Mouse (Mus musculus) testis, adult 2 months (tissue): ENCODE measurements around the gene Galnt9. TPM values are rescaled to one million over a fixed set of nuclear protein-coding genes. Genes with fewer than 3 reads are reported as not detected.

Source experiments
- H3K27ac ChIP-seq: fragments of 200-500 bp; 2 replicates; pipeline ENCODE4 v1.5.1; 2012; ENCODE audit warnings: low read depth, low read length; ENCODE audit not compliant: control insufficient read depth, insufficient read depth
- H3K27me3 ChIP-seq: fragments of 200-500 bp; 2 replicates; pipeline ENCODE4 v1.6.1; 2012; ENCODE audit warnings: mild to moderate bottlenecking, low read length, moderate library complexity; ENCODE audit not compliant: control insufficient read depth, insufficient read depth
- H3K36me3 ChIP-seq: fragments of 200-500 bp; 2 replicates; pipeline ENCODE4 v1.6.1; 2012; ENCODE audit warnings: mild to moderate bottlenecking, low read length; ENCODE audit not compliant: control insufficient read depth, insufficient read depth
- H3K4me1 ChIP-seq: fragments of 200-500 bp; 2 replicates; pipeline ENCODE4 v1.6.1; 2012; ENCODE audit warnings: low read length; ENCODE audit not compliant: control insufficient read depth, insufficient read depth
- H3K4me3 ChIP-seq: fragments of 200-500 bp; 2 replicates; pipeline ENCODE4 v1.5.1; 2012; ENCODE audit warnings: low read depth, mild to moderate bottlenecking, low read length, moderate library complexity, mixed read lengths; ENCODE audit not compliant: control insufficient read depth
- CTCF ChIP-seq: fragments of 200-500 bp; IDR thresholded peaks from 2 replicates; pipeline ENCODE4 v1.5.1; 2012; ENCODE audit warnings: low read depth, mild to moderate bottlenecking, inconsistent platforms, low read length, moderate library complexity; ENCODE audit not compliant: control insufficient read depth, insufficient read depth, insufficient replicate concordance
- POLR2A ChIP-seq: fragments of 200-500 bp; IDR thresholded peaks from 2 replicates; pipeline ENCODE4 v1.6.1; 2012; ENCODE audit warnings: low read depth, mild to moderate bottlenecking, inconsistent platforms, low read length, moderate library complexity; ENCODE audit not compliant: control insufficient read depth
- polyA plus RNA-seq: library from polyadenylated mRNA; depleted of rRNA; stranded (reverse); fragments of >200 nt; gene quantifications from 2 replicates; pipeline ENCODE4 v1.2.3, GENCODE M21; 2012

Gene Galnt9
- polyA plus RNA-seq, 1 experiment: 0.69 TPM

- TF ChIP-seq POLR2A (no peak), CTCF (no peak)
Observed at GRCm38 (mm10) chr5:110628156-110628555, 84.0 kb downstream of the Galnt9 start.

GRCm38 (mm10) chr5:110629525-110630120 lies 85.5 kb downstream of the Galnt9 start:
- Histone ChIP-seq H3K4me1 (no peaks in the 10 kb centered on the region; the same call in 1 of the 2 replicates), H3K27me3 (no peaks in the 10 kb centered on the region), H3K4me3 (no peak overlapping the region), H3K27ac (no peak overlapping the region), H3K36me3 (no peaks in the 10 kb centered on the region)
- no peak for TF ChIP-seq CTCF
- no peak for TF ChIP-seq POLR2A

More at GRCm38 (mm10) chr5:110628156-110628555, 84.0 kb downstream of the Galnt9 start:
- no peaks in the 10 kb centered on the region; the same call in 1 of the 2 replicates for H3K4me1 ChIP-seq
- H3K27ac ChIP-seq: no peak overlapping the region
- no peaks in the 10 kb centered on the region for H3K36me3 ChIP-seq
- H3K4me3 ChIP-seq: no peak overlapping the region
- H3K27me3 ChIP-seq: no peaks in the 10 kb centered on the region

- no peak overlapping the region for H3K27ac ChIP-seq
- TF ChIP-seq POLR2A (no peak), CTCF (no peak)
- no peaks in the 10 kb centered on the region for H3K36me3 ChIP-seq
- H3K27me3 ChIP-seq: no peaks in the 10 kb centered on the region
- peaks cover 2% of the 10 kb centered on the region for H3K4me1 ChIP-seq
- H3K4me3 ChIP-seq: no peak overlapping the region
Observed at GRCm38 (mm10) chr5:110635951-110636707, 92.0 kb downstream of the Galnt9 start.

- Histone ChIP-seq H3K36me3 (no peaks in the 10 kb centered on the region), H3K27ac (no peak overlapping the region), H3K4me1 (peaks cover 2% of the 10 kb centered on the region), H3K27me3 (no peaks in the 10 kb centered on the region), H3K4me3 (no peak overlapping the region)
- TF ChIP-seq POLR2A (no peak), CTCF (no peak)
Observed at GRCm38 (mm10) chr5:110638306-110639074, 94.3 kb downstream of the Galnt9 start.

GRCm38 (mm10) chr5:110639459-110639858 lies 95.3 kb downstream of the Galnt9 start:
- TF ChIP-seq CTCF: peak; percentile 31; the same call in 1 of the 2 replicates
- no peak for TF ChIP-seq POLR2A
- no peaks in the 10 kb centered on the region for H3K36me3 ChIP-seq
- peak overlapping the region; percentile 74 for H3K4me3 ChIP-seq
- H3K27me3 ChIP-seq: no peaks in the 10 kb centered on the region
- no peak overlapping the region; the same call in 1 of the 2 replicates for H3K27ac ChIP-seq
- H3K4me1 ChIP-seq: peaks cover 2% of the 10 kb centered on the region

- no peak overlapping the region for H3K4me3 ChIP-seq
- H3K4me1 ChIP-seq: no peaks in the 10 kb centered on the region
- H3K27ac ChIP-seq: no peak overlapping the region
- no peak for TF ChIP-seq CTCF
- TF ChIP-seq POLR2A: no peak
- peaks cover 3% of the 10 kb centered on the region for H3K36me3 ChIP-seq
- H3K27me3 ChIP-seq: no peaks in the 10 kb centered on the region
Observed at GRCm38 (mm10) chr5:110646377-110646776, 102.2 kb downstream of the Galnt9 start.

- H3K36me3 ChIP-seq: peaks cover 3% of the 10 kb centered on the region
- peak within 1 kb of the TSS; percentile 96 for H3K4me3 ChIP-seq
- peaks cover 4% of the 10 kb centered on the region; the same call in 1 of the 2 replicates for H3K4me1 ChIP-seq
- peak within 1 kb of the TSS; percentile 60 for H3K27ac ChIP-seq
- TF ChIP-seq CTCF (no peak), POLR2A (peak; percentile 55)
- no peaks in the 10 kb centered on the region for H3K27me3 ChIP-seq
Observed at GRCm38 (mm10) chr5:110652719-110653648, 108.8 kb downstream of the Galnt9 start, which contains the start of the genes Noc4l and Ddx51. Gene Noc4l (minus strand): TSS chr5:110653417. Gene Ddx51 (plus strand): TSS chr5:110653451.
